ENCODE assay signal across 9 mouse cellular contexts in the genomic region with DNA sequence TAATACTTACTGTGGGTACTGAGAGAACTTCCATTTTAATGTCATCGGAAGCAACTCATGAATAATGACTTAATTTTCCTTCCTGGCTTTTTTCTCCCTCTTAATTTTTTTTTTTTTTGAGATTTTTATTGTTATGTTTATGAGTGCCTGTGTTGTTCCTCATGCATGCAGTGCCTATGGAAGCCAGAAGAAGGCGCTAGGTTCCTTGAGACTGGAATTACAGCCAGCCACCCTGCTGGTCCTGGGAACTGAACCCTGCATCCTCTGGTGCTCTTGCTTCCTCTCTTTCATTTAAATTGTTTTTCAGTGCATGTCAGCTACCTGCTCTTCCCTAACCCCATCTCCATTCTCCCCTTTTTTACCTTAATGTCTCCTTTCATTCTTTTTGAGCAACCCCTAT. TPM values are rescaled to one million over a fixed set of nuclear protein-coding genes. Genes with fewer than 3 reads are reported as not detected.
A peak's percentile ranks its signal among the peaks of the same experiment; 100 is the strongest.
DNase-seq lines count a peak whose midpoint lies in the region; ATAC-seq lines count a peak whose summit lies in the region.
"Had no signal": no experiment of that assay in that cellular context is flagged by ENCODE, and none has a peak within 500 bp of the region (broad histone marks: within the 10 kb centered on the region; RNA-seq: fewer than 3 reads in every experiment).

No protein-coding gene starts in this region.

- H3K4me3 ChIP-seq in heart, embryonic 13.5 days, result peak overlapping the region; percentile 72
- H3K4me3 ChIP-seq in forebrain, embryonic 16.5 days (replicated peaks; ENCODE audit: low read length), result peak overlapping the region; percentile 91
- H3K4me3 ChIP-seq in limb, embryonic 10.5 days, result peak overlapping the region; percentile 84
- H3K4me3 ChIP-seq in midbrain, embryonic 14.5 days (replicated peaks; ENCODE audit: low read depth, low read length), result peak overlapping the region; percentile 83

- intact Hi-C loops in heart, postnatal 14 days (cut with DNase I), result no loop called here

- no peak for DNase-seq in heart, postnatal 14 days
- DNase-seq in ZHBTc4 (ENCODE audit: low read depth, low spot score), result peak; percentile 85
- peak; percentile 47 for DNase-seq in limb, embryonic 10.5 days (ENCODE audit: low spot score)
- peak; percentile 62 for DNase-seq in midbrain, embryonic 14.5 days
- no peak for DNase-seq in Muller cell, postnatal 12 days (ENCODE audit: inconsistent ontology term)
- DNase-seq in urinary bladder, postnatal 25 days (ENCODE audit: low spot score), result no peak

- H3K4me2 ChIP-seq in heart, embryonic 13.5 days, result peak overlapping the region; percentile 96
- H3K4me2 ChIP-seq in forebrain, embryonic 16.5 days (ENCODE audit: low read length), result peak overlapping the region; percentile 96
- H3K4me2 ChIP-seq in midbrain, embryonic 14.5 days (ENCODE audit: low read length), result peak overlapping the region; percentile 97

- H3K27ac ChIP-seq in heart, embryonic 13.5 days (replicated peaks), result no peak overlapping the region
- no peak overlapping the region for H3K27ac ChIP-seq in forebrain, embryonic 16.5 days (ENCODE audit: low read length)
- no peak overlapping the region for H3K27ac ChIP-seq in limb, embryonic 10.5 days
- no peak overlapping the region for H3K27ac ChIP-seq in midbrain, embryonic 14.5 days (replicated peaks; ENCODE audit: low read depth, low read length)

- no peaks in the 10 kb centered on the region for H3K27me3 ChIP-seq in heart, embryonic 13.5 days (replicated peaks)
- H3K27me3 ChIP-seq in forebrain, embryonic 16.5 days (replicated peaks; ENCODE audit: control insufficient read depth, insufficient read depth, low read length), result no peaks in the 10 kb centered on the region
- H3K27me3 ChIP-seq in limb, embryonic 10.5 days (ENCODE audit: low read depth, poor library complexity, severe bottlenecking), result no peaks in the 10 kb centered on the region
- no peaks in the 10 kb centered on the region for H3K27me3 ChIP-seq in midbrain, embryonic 14.5 days (ENCODE audit: control insufficient read depth, insufficient read depth, low read length)

- WGBS in heart, embryonic 13.5 days, result 62% methylated on average over 2 of the region's 2 CpGs
- 21% methylated on average over 2 of the region's 2 CpGs for WGBS in forebrain, embryonic 16.5 days
- WGBS in limb, embryonic 10.5 days, result 40% methylated on average over 2 of the region's 2 CpGs
- WGBS in midbrain, embryonic 14.5 days, result 33% methylated on average over 2 of the region's 2 CpGs

- H3K9me3 ChIP-seq in heart, embryonic 13.5 days, result peaks cover 3% of the 10 kb centered on the region; the same call in 1 of the 2 replicates
- H3K9me3 ChIP-seq in forebrain, embryonic 16.5 days (ENCODE audit: control insufficient read depth, low read length), result no peaks in the 10 kb centered on the region
- no peaks in the 10 kb centered on the region for H3K9me3 ChIP-seq in limb, embryonic 10.5 days (replicated peaks)
- no peaks in the 10 kb centered on the region for H3K9me3 ChIP-seq in midbrain, embryonic 14.5 days (ENCODE audit: control insufficient read depth, low read length)

- H3K36me3 ChIP-seq in heart, embryonic 13.5 days, result peaks cover 32% of the 10 kb centered on the region
- H3K36me3 ChIP-seq in forebrain, embryonic 16.5 days (ENCODE audit: control insufficient read depth, insufficient read depth), result peaks cover 2% of the 10 kb centered on the region; the same call in 1 of the 2 replicates
- peaks cover 45% of the 10 kb centered on the region for H3K36me3 ChIP-seq in limb, embryonic 10.5 days
- 0 out of 2 replicates have a peak, but pooled peaks cover 2% of the 10 kb centered on the region for H3K36me3 ChIP-seq in midbrain, embryonic 14.5 days (ENCODE audit: control insufficient read depth, insufficient read depth, low read length)

- peak overlapping the region; percentile 87 for H3K9ac ChIP-seq in heart, embryonic 13.5 days
- H3K9ac ChIP-seq in forebrain, embryonic 16.5 days (replicated peaks; ENCODE audit: low read depth, low read length), result no peak overlapping the region; the same call in 1 of the 2 replicates
- H3K9ac ChIP-seq in midbrain, embryonic 14.5 days (replicated peaks; ENCODE audit: low read length), result no peak overlapping the region

- H3K4me1 ChIP-seq in heart, embryonic 13.5 days, result peaks cover 50% of the 10 kb centered on the region
- peaks cover 37% of the 10 kb centered on the region for H3K4me1 ChIP-seq in forebrain, embryonic 16.5 days (replicated peaks; ENCODE audit: control insufficient read depth, insufficient read depth, low read length)
- H3K4me1 ChIP-seq in limb, embryonic 10.5 days, result peaks cover 33% of the 10 kb centered on the region
- H3K4me1 ChIP-seq in midbrain, embryonic 14.5 days (ENCODE audit: control insufficient read depth, insufficient read depth, low read length), result peaks cover 23% of the 10 kb centered on the region

- no peak for ATAC-seq in heart, embryonic 13.5 days (ENCODE audit: extremely low read depth, insufficient number of reproducible peaks, low FRiP score, low TSS enrichment)
- no peak for ATAC-seq in forebrain, embryonic 16.5 days
- ATAC-seq in midbrain, embryonic 14.5 days (ENCODE audit: low FRiP score, low TSS enrichment), result no peak

RNA-seq across cellular contexts. Expression of gene Cnnm3, which starts 2.1 kb away (rescaled TPM):
- polyA plus RNA-seq in heart, embryonic 13.5 days (2015; fragmentation: Nextera tagmentation; extraction: Ambion mirVana), result 2.0 and 2.4 TPM in 2 replicates
- total RNA-seq in heart, postnatal 14 days (2021), result 10 to 100 TPM; 12.9 to 15.6 TPM
- polyA plus RNA-seq in forebrain, embryonic 16.5 days (2015; fragmentation: Nextera tagmentation; extraction: Ambion mirVana), result 4.8 and 5.8 TPM in 2 replicates
- 3.6 and 4.5 TPM in 2 replicates for polyA plus RNA-seq in limb, embryonic 10.5 days (2016; fragmentation: Nextera tagmentation; extraction: Ambion mirVana)
- 6.5 and 7.6 TPM in 2 replicates for polyA plus RNA-seq in midbrain, embryonic 14.5 days (2014; fragmentation: Nextera tagmentation; extraction: Ambion mirVana)

RNA-seq across cellular contexts. Expression of gene Ankrd23, which starts 23.0 kb away (rescaled TPM):
- 17.7 and 20.1 TPM in 2 replicates for polyA plus RNA-seq in heart, embryonic 13.5 days (2015; fragmentation: Nextera tagmentation; extraction: Ambion mirVana)
- total RNA-seq in heart, postnatal 14 days (2021), result 100 to 1,000 TPM; 101 to 170 TPM
- polyA plus RNA-seq in forebrain, embryonic 16.5 days (2015; fragmentation: Nextera tagmentation; extraction: Ambion mirVana), result 9.3 and 13.2 TPM in 2 replicates
- 14.3 and 16.8 TPM in 2 replicates for polyA plus RNA-seq in limb, embryonic 10.5 days (2016; fragmentation: Nextera tagmentation; extraction: Ambion mirVana)
- 10.4 and 10.5 TPM in 2 replicates for polyA plus RNA-seq in midbrain, embryonic 14.5 days (2014; fragmentation: Nextera tagmentation; extraction: Ambion mirVana)

RNA-seq across cellular contexts. Expression of gene Gm42417, which starts 25.5 kb away (rescaled TPM):
- not detected in 2 replicates for polyA plus RNA-seq in heart, embryonic 13.5 days (2015; fragmentation: Nextera tagmentation; extraction: Ambion mirVana)
- 10 to 100 TPM; 52.6 to 94.6 TPM for total RNA-seq in heart, postnatal 14 days (2021)
- 0.22 and 0.42 TPM in 2 replicates for polyA plus RNA-seq in forebrain, embryonic 16.5 days (2015; fragmentation: Nextera tagmentation; extraction: Ambion mirVana)
- polyA plus RNA-seq in limb, embryonic 10.5 days (2016; fragmentation: Nextera tagmentation; extraction: Ambion mirVana), result 0.39 TPM in 1 of 2 replicates, not detected in the other
- polyA plus RNA-seq in midbrain, embryonic 14.5 days (2014; fragmentation: Nextera tagmentation; extraction: Ambion mirVana), result not detected in 2 replicates
- total RNA-seq: common myeloid progenitor, adult 5-6 weeks had no signal

RNA-seq across cellular contexts. Expression of gene Ankrd39, which starts 33.5 kb away (rescaled TPM):
- 23.6 and 27.2 TPM in 2 replicates for polyA plus RNA-seq in heart, embryonic 13.5 days (2015; fragmentation: Nextera tagmentation; extraction: Ambion mirVana)
- 10 to 100 TPM; 10.4 to 11.9 TPM for total RNA-seq in heart, postnatal 14 days (2021)
- polyA plus RNA-seq in forebrain, embryonic 16.5 days (2015; fragmentation: Nextera tagmentation; extraction: Ambion mirVana), result 15.4 and 24.4 TPM in 2 replicates
- 19.5 and 20.3 TPM in 2 replicates for polyA plus RNA-seq in limb, embryonic 10.5 days (2016; fragmentation: Nextera tagmentation; extraction: Ambion mirVana)
- 22.3 and 28.5 TPM in 2 replicates for polyA plus RNA-seq in midbrain, embryonic 14.5 days (2014; fragmentation: Nextera tagmentation; extraction: Ambion mirVana)

RNA-seq across cellular contexts. Expression of gene Cnnm4, which starts 42.3 kb away (rescaled TPM):
- 6.3 and 6.7 TPM in 2 replicates for polyA plus RNA-seq in heart, embryonic 13.5 days (2015; fragmentation: Nextera tagmentation; extraction: Ambion mirVana)
- 1 to 10 TPM; 3.4 to 4.1 TPM for total RNA-seq in heart, postnatal 14 days (2021)
- polyA plus RNA-seq in forebrain, embryonic 16.5 days (2015; fragmentation: Nextera tagmentation; extraction: Ambion mirVana), result 9.7 and 11.0 TPM in 2 replicates
- polyA plus RNA-seq in limb, embryonic 10.5 days (2016; fragmentation: Nextera tagmentation; extraction: Ambion mirVana), result 12.7 and 17.5 TPM in 2 replicates
- 9.5 and 11.9 TPM in 2 replicates for polyA plus RNA-seq in midbrain, embryonic 14.5 days (2014; fragmentation: Nextera tagmentation; extraction: Ambion mirVana)

Comparison
In these comparisons a context has a peak if more than half of its experiments do, and no peak if none do; other contexts are left out.
1. DNase-seq: peak in ZHBTc4 (single experiment), limb, embryonic 10.5 days (single experiment) and midbrain, embryonic 14.5 days (single experiment); none in heart, postnatal 14 days (0 of 2), Muller cell, postnatal 12 days (single experiment) and urinary bladder, postnatal 25 days (single experiment).
2. Peak in every context shown above with its lines, with median percentiles within 50 percentile points of each other: H3K4me2 ChIP-seq and H3K4me3 ChIP-seq.